Mouse (Mus musculus): ENCODE data around the gene Slc37a3.

GRCm38 (mm10) chr6:39334224-39334623, 43.3 kb downstream of the Slc37a3 start:
- TF ChIP-seq CTCF (conservative IDR thresholded peaks at IDR 0.05; ENCODE audit: low read length) (no peak), POU5F1 (IDR thresholded peaks at IDR 0.05; ENCODE audit: borderline replicate concordance, low read length) (no peak), NANOG (IDR thresholded peaks at IDR 0.05; ENCODE audit: borderline replicate concordance, low read length) (no peak)
